Mouse (Mus musculus) liver, embryonic 13.5 days (tissue): ENCODE data around the gene Plxnd1. TPM values are rescaled to one million over a fixed set of nuclear protein-coding genes. Genes with fewer than 3 reads are reported as not detected.

ENCODE experiments used
- ATAC-seq: fragments of 200-750 bp; cut with Nextera tagmentation; 2 replicates; pipeline ENCODE4 v1.8.0; 2017; ENCODE audit warnings: low read depth, mild to moderate bottlenecking, moderate number of reproducible peaks, moderate library complexity
- DNase-seq: peaks from one replicate; pipeline ENCODE4 v3.0.0; 2022
- H3K27ac ChIP-seq: fragments of 300-500 bp; sonication (generic); 2 replicates; pipeline ENCODE4 v1.5.1; 2015; ENCODE audit warnings: moderate library complexity, mild to moderate bottlenecking, inconsistent platforms
- H3K27me3 ChIP-seq: fragments of 300-500 bp; sonication (generic); 2 replicates; pipeline ENCODE4 v1.6.1; 2015; ENCODE audit warnings: mild to moderate bottlenecking, inconsistent platforms
- H3K36me3 ChIP-seq: fragments of 300-500 bp; sonication (generic); 2 replicates; pipeline ENCODE4 v1.6.1; 2015; ENCODE audit warnings: mild to moderate bottlenecking, inconsistent platforms
- H3K4me1 ChIP-seq: fragments of 300-500 bp; sonication (generic); replicated peaks from 2 replicates; pipeline ENCODE4 v1.6.1; 2015; ENCODE audit warnings: inconsistent platforms
- H3K4me2 ChIP-seq: fragments of 300-500 bp; sonication (generic); 2 replicates; pipeline ENCODE4 v1.6.1; 2015; ENCODE audit warnings: inconsistent platforms, mild to moderate bottlenecking, moderate library complexity
- H3K4me3 ChIP-seq: fragments of 300-500 bp; sonication (generic); replicated peaks from 2 replicates; pipeline ENCODE4 v1.5.1; 2015; ENCODE audit warnings: mild to moderate bottlenecking, inconsistent platforms
- H3K9ac ChIP-seq: fragments of 300-500 bp; sonication (generic); 2 replicates; pipeline ENCODE4 v1.6.1; 2015; ENCODE audit warnings: mild to moderate bottlenecking, inconsistent platforms
- H3K9me3 ChIP-seq: fragments of 300-500 bp; sonication (generic); replicated peaks from 2 replicates; pipeline ENCODE4 v1.6.1; 2016; ENCODE audit warnings: inconsistent platforms
- WGBS: fragments of 180-500 bp; shearing (Covaris S2); methylation state at CpG from one replicate; pipeline ENCODE4 v1.1.7; 2015; ENCODE audit not compliant: insufficient replicate concordance; 5-methylcytosine and 5-hydroxymethylcytosine counted together
- polyA plus RNA-seq: library from polyadenylated mRNA; unstranded; fragments of >200 nt; fragmentation: Nextera tagmentation; extraction: Ambion mirVana; gene quantifications from 2 replicates; pipeline ENCODE4 v1.2.1, GENCODE M21; 2015

Plxnd1 gene
- polyA plus RNA-seq, 1 experiment from 2014 or later: 6.8 TPM

GRCm38 (mm10) chr6:115977810-115978209 lies 17.0 kb downstream of the Plxnd1 start:
- Histone ChIP-seq H3K9me3 (no peaks in the 10 kb centered on the region), H3K27ac (no peak overlapping the region), H3K4me3 (no peak overlapping the region), H3K4me2 (no peak overlapping the region), H3K4me1 (peaks cover 20% of the 10 kb centered on the region), H3K9ac (no peak overlapping the region), H3K27me3 (no peaks in the 10 kb centered on the region), H3K36me3 (no peaks in the 10 kb centered on the region)
- WGBS: 77% methylated on average over 15 of the region's 15 CpGs
- ATAC-seq (no peak), DNase-seq (no peak)

GRCm38 (mm10) chr6:115975606-115976005 lies 19.2 kb downstream of the Plxnd1 start:
- DNase-seq (no peak), ATAC-seq (no peak)
- Histone ChIP-seq H3K27me3 (no peaks in the 10 kb centered on the region), H3K4me1 (peaks cover 37% of the 10 kb centered on the region), H3K27ac (no peak overlapping the region), H3K4me2 (no peak overlapping the region), H3K9ac (no peak overlapping the region), H3K36me3 (no peaks in the 10 kb centered on the region), H3K9me3 (no peaks in the 10 kb centered on the region), H3K4me3 (no peak overlapping the region)
- WGBS: 72% methylated on average over 8 of the region's 8 CpGs

DNA sequence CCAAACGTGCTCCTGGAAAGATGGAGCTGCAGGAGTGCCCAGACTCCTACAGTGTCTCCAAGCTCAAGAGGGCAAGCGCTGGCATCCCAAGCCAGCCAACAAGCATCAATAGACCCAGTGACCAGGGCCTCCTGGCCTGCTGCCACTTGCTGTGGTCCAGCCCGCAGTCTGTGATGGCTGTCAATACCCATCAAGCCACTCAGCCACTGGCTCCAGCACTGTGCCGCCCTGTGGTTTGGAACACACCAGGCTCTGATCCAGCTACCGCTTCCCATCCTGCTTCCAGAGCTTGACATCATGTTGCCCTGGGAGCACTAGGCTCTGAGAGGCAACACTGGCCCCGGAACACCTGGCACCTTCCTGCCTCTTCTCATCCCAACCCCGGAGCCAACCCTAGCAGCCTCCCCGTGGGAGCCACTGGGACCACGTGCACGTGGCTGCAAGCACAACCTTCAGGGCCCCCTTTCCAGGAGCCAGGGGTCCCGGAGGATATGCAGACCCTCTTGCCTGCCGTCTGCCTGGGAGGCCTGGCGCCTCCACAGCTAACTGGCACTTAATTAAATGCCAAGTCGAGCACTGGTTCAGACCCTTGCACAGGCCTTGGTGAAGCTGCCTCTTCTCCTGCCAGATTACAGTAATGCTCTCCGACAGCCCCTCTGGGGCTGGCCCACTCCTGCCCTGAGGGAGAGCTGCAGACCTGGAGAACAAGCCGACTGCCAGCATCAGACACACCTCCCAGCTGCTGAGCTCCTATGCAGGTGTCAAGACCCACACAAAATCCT lies 20.7 kb downstream of the Plxnd1 start:
- Histone ChIP-seq H3K4me1 (peaks cover 35% of the 10 kb centered on the region), H3K27me3 (no peaks in the 10 kb centered on the region), H3K27ac (no peak overlapping the region), H3K36me3 (no peaks in the 10 kb centered on the region), H3K4me2 (no peak overlapping the region), H3K9me3 (no peaks in the 10 kb centered on the region), H3K9ac (no peak overlapping the region), H3K4me3 (no peak overlapping the region)
- ATAC-seq: no peak
- no peak for DNase-seq
- 71% methylated on average over 16 of the region's 16 CpGs for WGBS

GRCm38 (mm10) chr6:115973139-115973875 lies 21.5 kb downstream of the Plxnd1 start:
- H3K4me2 ChIP-seq: no peak overlapping the region
- no peaks in the 10 kb centered on the region for H3K27me3 ChIP-seq
- no peak overlapping the region for H3K27ac ChIP-seq
- WGBS: 65% methylated on average over 15 of the region's 15 CpGs
- ATAC-seq: no peak
- H3K4me3 ChIP-seq: no peak overlapping the region
- H3K36me3 ChIP-seq: no peaks in the 10 kb centered on the region
- H3K9ac ChIP-seq: no peak overlapping the region
- H3K4me1 ChIP-seq: peaks cover 36% of the 10 kb centered on the region
- no peak for DNase-seq
- no peaks in the 10 kb centered on the region for H3K9me3 ChIP-seq

DNA sequence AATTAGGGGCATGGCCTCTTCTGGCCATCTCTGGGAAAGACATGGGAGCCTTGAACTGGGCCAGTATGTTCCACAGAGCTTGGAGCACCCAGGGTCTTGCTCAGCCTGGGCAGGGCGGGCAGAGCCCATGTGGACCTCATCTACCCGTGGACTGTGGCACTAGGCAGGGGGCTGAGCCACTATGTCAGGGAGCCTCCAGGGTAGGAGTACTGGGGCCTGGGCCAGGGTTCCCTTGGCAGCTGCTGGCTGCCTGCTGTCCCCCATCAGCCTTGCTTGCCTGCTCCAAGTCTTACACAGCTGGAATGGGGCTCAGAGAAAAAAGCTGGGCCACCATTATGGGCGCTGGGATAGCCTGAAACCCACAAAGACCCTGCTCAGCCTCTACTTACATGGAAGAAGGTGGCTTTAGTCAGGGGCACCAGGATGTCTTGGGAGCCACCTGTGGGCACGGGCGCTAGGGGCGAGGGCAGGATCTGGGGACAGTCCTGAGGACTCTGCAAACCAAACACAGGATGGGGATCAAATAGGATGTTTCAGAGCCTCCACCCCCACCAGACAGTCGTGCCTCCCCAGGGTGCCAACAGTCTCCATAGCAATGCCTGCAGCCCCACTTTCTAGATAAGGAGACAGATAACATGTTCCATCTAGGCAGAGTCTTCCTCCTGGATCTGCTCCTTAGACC lies 22.6 kb downstream of the Plxnd1 start:
- Histone ChIP-seq H3K9me3 (no peaks in the 10 kb centered on the region), H3K4me3 (no peak overlapping the region), H3K36me3 (0 out of 2 replicates have a peak, but pooled peaks cover under 1% of the 10 kb centered on the region), H3K9ac (no peak overlapping the region), H3K27ac (no peak overlapping the region), H3K27me3 (no peaks in the 10 kb centered on the region), H3K4me2 (no peak overlapping the region), H3K4me1 (peaks cover 37% of the 10 kb centered on the region)
- no peak for DNase-seq
- WGBS: 60% methylated on average over 7 of the region's 7 CpGs
- no peak for ATAC-seq

GRCm38 (mm10) chr6:115971273-115972060 lies 23.3 kb downstream of the Plxnd1 start:
- Histone ChIP-seq H3K36me3 (peaks cover 3% of the 10 kb centered on the region; the same call in 1 of the 2 replicates), H3K27me3 (no peaks in the 10 kb centered on the region), H3K27ac (no peak overlapping the region), H3K4me2 (no peak overlapping the region), H3K9ac (no peak overlapping the region), H3K9me3 (no peaks in the 10 kb centered on the region), H3K4me1 (peaks cover 35% of the 10 kb centered on the region), H3K4me3 (no peak overlapping the region)
- 60% methylated on average over 13 of the region's 13 CpGs for WGBS
- DNase-seq: no peak
- no peak for ATAC-seq

- Histone ChIP-seq H3K27me3 (no peaks in the 10 kb centered on the region), H3K4me1 (peaks cover 35% of the 10 kb centered on the region), H3K36me3 (peaks cover 3% of the 10 kb centered on the region; the same call in 1 of the 2 replicates), H3K9ac (no peak overlapping the region), H3K27ac (no peak overlapping the region), H3K4me3 (no peak overlapping the region), H3K9me3 (no peaks in the 10 kb centered on the region), H3K4me2 (no peak overlapping the region)
- DNase-seq: no peak
- WGBS: 50% methylated on average over 5 of the region's 6 CpGs
- no peak; the same call in 1 of the 2 replicates for ATAC-seq
These were observed 24.9 kb downstream of the Plxnd1 start for GRCm38 (mm10) chr6:115969952-115970351.

- Histone ChIP-seq H3K27me3 (no peaks in the 10 kb centered on the region), H3K9ac (no peak overlapping the region), H3K27ac (no peak overlapping the region), H3K4me1 (peaks cover 35% of the 10 kb centered on the region), H3K9me3 (no peaks in the 10 kb centered on the region), H3K4me2 (no peak overlapping the region), H3K36me3 (peaks cover 3% of the 10 kb centered on the region; the same call in 1 of the 2 replicates), H3K4me3 (no peak overlapping the region)
- ATAC-seq (no peak), DNase-seq (no peak)
- 65% methylated on average over 9 of the region's 9 CpGs for WGBS
These were observed 25.7 kb downstream of the Plxnd1 start for GRCm38 (mm10) chr6:115969103-115969502.

DNA sequence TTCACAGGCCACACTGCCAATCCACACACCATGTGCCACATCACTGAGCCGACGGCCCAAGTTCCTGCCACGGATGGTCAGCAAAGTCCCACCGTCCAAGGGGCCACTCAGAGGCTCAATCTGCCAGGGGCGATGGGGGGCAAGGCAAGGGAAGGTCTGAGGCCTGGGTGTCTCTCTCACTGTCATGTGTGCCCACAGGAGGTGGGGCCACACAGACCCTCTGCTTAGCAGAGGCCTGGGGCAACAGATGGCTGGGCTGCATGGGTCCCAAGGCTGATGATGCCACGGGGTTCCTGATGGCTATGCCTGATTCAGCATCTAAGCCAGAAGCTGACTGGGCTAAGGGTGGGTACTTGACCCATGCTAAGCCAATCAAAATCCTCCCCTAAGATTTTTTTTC lies 26.1 kb downstream of the Plxnd1 start:
- DNase-seq: no peak
- peaks cover 35% of the 10 kb centered on the region for H3K4me1 ChIP-seq
- H3K27me3 ChIP-seq: no peaks in the 10 kb centered on the region
- 75% methylated on average over 6 of the region's 6 CpGs for WGBS
- H3K4me2 ChIP-seq: no peak overlapping the region
- no peak overlapping the region for H3K9ac ChIP-seq
- peaks cover 3% of the 10 kb centered on the region; the same call in 1 of the 2 replicates for H3K36me3 ChIP-seq
- H3K4me3 ChIP-seq: no peak overlapping the region
- H3K9me3 ChIP-seq: no peaks in the 10 kb centered on the region
- H3K27ac ChIP-seq: no peak overlapping the region
- 0 out of 2 replicates have a peak, but pooled peaks have one; percentile 4 for ATAC-seq

DNA sequence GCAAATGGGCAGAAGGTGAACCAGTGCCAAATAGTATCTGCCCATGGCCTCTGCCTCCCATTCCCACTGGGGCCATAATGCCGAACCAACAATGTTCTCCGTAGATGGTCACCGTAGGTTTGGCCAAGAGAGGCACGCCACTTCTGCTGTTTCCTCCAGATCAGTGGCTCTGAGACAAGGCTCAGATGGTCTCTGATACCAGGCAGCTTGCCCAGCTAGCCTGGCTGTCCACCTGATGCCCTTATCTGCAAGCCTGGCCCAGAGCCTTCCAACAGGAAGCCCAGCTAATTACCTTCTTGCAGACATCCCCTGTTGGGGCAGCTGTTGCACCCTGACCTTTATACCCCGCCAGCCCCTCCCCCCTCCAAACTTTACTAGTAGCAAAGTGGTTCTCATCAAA lies 26.7 kb downstream of the Plxnd1 start:
- Histone ChIP-seq H3K27ac (no peak overlapping the region), H3K9ac (no peak overlapping the region), H3K4me3 (no peak overlapping the region), H3K27me3 (no peaks in the 10 kb centered on the region), H3K4me2 (no peak overlapping the region), H3K4me1 (peaks cover 34% of the 10 kb centered on the region), H3K9me3 (no peaks in the 10 kb centered on the region), H3K36me3 (peaks cover 3% of the 10 kb centered on the region; the same call in 1 of the 2 replicates)
- ATAC-seq (no peak), DNase-seq (no peak)
- WGBS: 59% methylated on average over 5 of the region's 5 CpGs
